Mouse (Mus musculus): ENCODE results near the gene Ticrr.

DNA sequence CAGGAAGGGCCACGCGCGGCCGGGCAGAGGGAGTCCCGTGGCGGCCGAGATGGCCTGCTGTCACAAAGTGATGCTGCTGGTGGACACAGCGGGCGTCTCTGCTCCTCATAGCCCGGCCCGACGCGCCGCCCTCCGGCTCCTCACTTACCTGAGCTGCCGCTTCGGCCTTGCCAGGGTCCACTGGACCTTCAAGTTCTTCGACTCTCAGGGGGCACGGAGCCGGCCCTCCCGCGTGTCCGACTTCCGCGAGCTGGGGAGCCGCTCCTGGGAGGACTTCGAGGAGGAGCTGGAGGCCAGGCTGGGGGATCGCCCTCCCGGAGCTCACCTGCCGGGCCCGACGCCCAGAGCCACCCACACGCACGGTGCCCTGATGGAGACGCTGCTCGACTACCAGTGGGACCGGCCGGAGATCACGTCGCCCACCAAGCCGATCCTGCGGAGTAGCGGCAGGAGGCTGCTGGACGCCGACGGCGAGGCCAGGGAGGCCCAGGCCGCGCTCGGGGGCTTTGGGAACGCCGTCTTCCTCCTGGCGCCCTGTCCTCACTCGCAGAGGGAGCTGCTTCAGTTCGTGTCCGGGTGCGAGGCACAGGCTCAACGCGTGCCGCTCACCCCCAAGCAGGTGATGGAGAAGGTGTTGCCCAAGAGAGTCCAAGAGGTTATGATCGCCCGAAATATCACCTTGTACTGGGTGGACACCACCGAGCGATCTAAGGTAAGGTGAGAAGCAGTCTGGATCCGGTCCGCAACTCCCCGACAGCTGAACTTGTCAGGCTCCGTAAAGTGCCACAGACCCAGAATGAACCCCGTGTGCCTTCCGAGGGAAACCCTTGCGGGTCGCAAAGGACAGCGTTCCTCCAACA lies 525 bp downstream of the Ticrr start:
- no peak for TF ChIP-seq CTCF (IDR thresholded peaks at IDR 0.05 in 2 of 3, conservative IDR thresholded peaks at IDR 0.05 in 1 of 3; ENCODE audit: control insufficient read depth in 1 of 3, insufficient read depth in 1 of 3, low read depth in 2 of 3, low read length in 3 of 3, poor library complexity in 1 of 3, severe bottlenecking in 1 of 3)
- peak in 1 of 2 experiments; percentile 78; a peak in 2 of 4 replicates for TF ChIP-seq POLR2A (IDR thresholded peaks at IDR 0.05; ENCODE audit: control insufficient read depth in 1 of 2, insufficient read depth in 1 of 2, low read depth in 1 of 2, low read length in 2 of 2, poor library complexity in 1 of 2)
- no peak for TF ChIP-seq TBP (IDR thresholded peaks at IDR 0.05; ENCODE audit: low read depth, low read length)
- no peak for TF ChIP-seq POLR2AphosphoS2 (IDR thresholded peaks at IDR 0.05; ENCODE audit: low read length)
